Comparison of ENCODE assay signal across 11 mouse cellular contexts in the genomic region with DNA sequence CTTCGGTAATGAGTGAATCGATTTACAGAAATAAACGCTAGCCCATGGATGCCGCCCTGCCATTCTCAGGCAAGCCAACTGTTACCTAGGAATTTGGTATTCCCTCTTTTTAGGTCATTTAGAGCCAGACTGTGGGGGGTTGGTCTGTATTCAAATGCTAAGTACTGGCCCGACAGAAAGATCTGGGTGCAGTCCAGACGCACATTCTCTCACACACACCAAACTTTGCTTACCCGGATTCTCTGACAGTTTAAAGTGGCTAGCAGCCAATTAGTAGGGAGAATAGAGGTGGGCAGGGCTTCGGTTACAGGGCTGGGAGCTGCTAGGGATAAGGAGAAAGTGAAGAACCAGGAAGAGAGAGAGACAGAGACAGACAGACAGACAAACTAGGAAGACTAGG. TPM values are rescaled to one million over a fixed set of nuclear protein-coding genes. Genes with fewer than 3 reads are reported as not detected.
DNase-seq lines count a peak whose midpoint lies in the region; ATAC-seq and TF ChIP-seq lines count a peak whose summit lies in the region.
"Had no signal": no experiment of that assay in that cellular context is flagged by ENCODE, and none has a peak within 500 bp of the region (broad histone marks: within the 10 kb centered on the region; RNA-seq: fewer than 3 reads in every experiment).

No protein-coding gene starts in this region.

- peaks cover 17% of the 10 kb centered on the region for H3K4me1 ChIP-seq in forebrain, embryonic 13.5 days
- H3K4me1 ChIP-seq in forebrain, embryonic 10.5 days, result no peaks in the 10 kb centered on the region
- H3K4me1 ChIP-seq in lung, adult 2 months (ENCODE audit: control insufficient read depth, insufficient read depth, low read length), result no peaks in the 10 kb centered on the region
- H3K4me1 ChIP-seq in cerebellum, adult 2 months (ENCODE audit: control insufficient read depth, insufficient read depth, low read length), result peaks cover 20% of the 10 kb centered on the region
- H3K4me1 ChIP-seq in midbrain, embryonic 16.5 days (ENCODE audit: control insufficient read depth, insufficient read depth, low read length), result peaks cover 3% of the 10 kb centered on the region; the same call in 1 of the 2 replicates

- H3K27ac ChIP-seq in forebrain, embryonic 13.5 days, result no peak overlapping the region
- H3K27ac ChIP-seq in forebrain, embryonic 10.5 days, result no peak overlapping the region
- no peak overlapping the region for H3K27ac ChIP-seq in cerebellum, adult 2 months (ENCODE audit: insufficient read depth, low read length)
- no peak overlapping the region for H3K27ac ChIP-seq in midbrain, embryonic 16.5 days (ENCODE audit: low read length)

- no peak for DNase-seq in forebrain, embryonic 10.5 days (ENCODE audit: extremely low spot score, low spot score)
- peak; percentile 65 for DNase-seq in lung, postnatal 10 days
- DNase-seq in lung, adult 2 months, result no peak
- peak; percentile 35 to 63 for DNase-seq in cerebellum, adult 2 months
- DNase-seq in spleen, postnatal 14 days (ENCODE audit: low spot score in 2 of 2), result no peak
- DNase-seq in layer of hippocampus, adult 9-10 months (ENCODE audit: low spot score), result no peak
- DNase-seq: B cell, adult 2 months; kidney, postnatal 14 days had no signal

- peaks cover 14% of the 10 kb centered on the region for H3K36me3 ChIP-seq in forebrain, embryonic 13.5 days (ENCODE audit: poor library complexity, severe bottlenecking)
- peaks cover 75% of the 10 kb centered on the region for H3K36me3 ChIP-seq in forebrain, embryonic 10.5 days (replicated peaks)
- H3K36me3 ChIP-seq in midbrain, embryonic 16.5 days (ENCODE audit: control insufficient read depth, insufficient read depth, low read length), result peaks cover 3% of the 10 kb centered on the region; the same call in 1 of the 2 replicates

- peak; percentile 85 for ATAC-seq in forebrain, embryonic 13.5 days
- ATAC-seq in midbrain, embryonic 16.5 days, result peak; percentile 70; the same call in 1 of the 2 replicates

- H3K27me3 ChIP-seq in forebrain, embryonic 13.5 days, result no peaks in the 10 kb centered on the region
- no peaks in the 10 kb centered on the region for H3K27me3 ChIP-seq in forebrain, embryonic 10.5 days (ENCODE audit: poor library complexity, severe bottlenecking)
- no peaks in the 10 kb centered on the region for H3K27me3 ChIP-seq in cerebellum, adult 2 months (ENCODE audit: control insufficient read depth, insufficient read depth, low read length)
- H3K27me3 ChIP-seq in midbrain, embryonic 16.5 days (ENCODE audit: control insufficient read depth, insufficient read depth, low read depth, low read length), result no peaks in the 10 kb centered on the region
- H3K27me3 ChIP-seq: megakaryocyte, embryonic 14.5 days had no signal

- 48% methylated on average over 8 of the region's 8 CpGs for WGBS in forebrain, embryonic 13.5 days
- 85% methylated on average over 8 of the region's 8 CpGs for WGBS in forebrain, embryonic 10.5 days
- WGBS in lung, adult 2 months, result 69% methylated on average over 8 of the region's 8 CpGs
- 15% methylated on average over 8 of the region's 8 CpGs for WGBS in cerebellum, adult 2 months
- WGBS in midbrain, embryonic 16.5 days, result 60% methylated on average over 8 of the region's 8 CpGs

- TF ChIP-seq CTCF in lung, adult 2 months (IDR thresholded peaks at IDR 0.05; ENCODE audit: insufficient read depth, low read length), result no peak
- TF ChIP-seq CTCF in cerebellum, adult 2 months (IDR thresholded peaks at IDR 0.05; ENCODE audit: borderline replicate concordance, insufficient read depth, low read depth, low read length), result no peak

- TF ChIP-seq POLR2A in lung, adult 2 months (IDR thresholded peaks at IDR 0.05; ENCODE audit: borderline replicate concordance, extremely low read depth, low read depth, low read length), result no peak
- no peak for TF ChIP-seq POLR2A in cerebellum, adult 2 months (IDR thresholded peaks at IDR 0.05; ENCODE audit: borderline replicate concordance, insufficient read depth, low read length)

- no peak overlapping the region for H3K9ac ChIP-seq in forebrain, embryonic 13.5 days
- H3K9ac ChIP-seq in midbrain, embryonic 16.5 days (ENCODE audit: low read depth, low read length), result no peak overlapping the region

- H3K9me3 ChIP-seq in forebrain, embryonic 13.5 days (replicated peaks), result no peaks in the 10 kb centered on the region
- H3K9me3 ChIP-seq in forebrain, embryonic 10.5 days, result no peaks in the 10 kb centered on the region
- no peaks in the 10 kb centered on the region for H3K9me3 ChIP-seq in midbrain, embryonic 16.5 days (replicated peaks; ENCODE audit: control insufficient read depth, low read length, poor library complexity, severe bottlenecking)

- no peak overlapping the region for H3K4me3 ChIP-seq in forebrain, embryonic 13.5 days
- no peak overlapping the region for H3K4me3 ChIP-seq in forebrain, embryonic 10.5 days
- no peak overlapping the region for H3K4me3 ChIP-seq in lung, adult 2 months (replicated peaks; ENCODE audit: extremely low read depth, low read depth, low read length)
- H3K4me3 ChIP-seq in cerebellum, adult 2 months (replicated peaks; ENCODE audit: insufficient read depth, low read depth, low read length), result no peak overlapping the region
- H3K4me3 ChIP-seq in midbrain, embryonic 16.5 days (ENCODE audit: low read depth, low read length), result no peak overlapping the region

- peak overlapping the region; percentile 28 for H3K4me2 ChIP-seq in forebrain, embryonic 13.5 days
- H3K4me2 ChIP-seq in midbrain, embryonic 16.5 days (ENCODE audit: low read length), result no peak overlapping the region

RNA-seq across cellular contexts. Expression of a gene that starts 55.5 kb away (rescaled TPM):
- polyA plus RNA-seq in forebrain, embryonic 13.5 days (2015; fragmentation: Nextera tagmentation; extraction: Ambion mirVana), result 22.9 and 24.6 TPM in 2 replicates
- polyA plus RNA-seq in forebrain, embryonic 10.5 days (2016; fragmentation: Nextera tagmentation; extraction: Ambion mirVana), result 14.8 TPM in 2 replicates
- 32.4 and 33.0 TPM in 2 replicates for polyA plus RNA-seq in lung, adult 2 months (2012; rRNA removed)
- 75.4 and 79.7 TPM in 2 replicates for polyA plus RNA-seq in cerebellum, adult 2 months (2012; rRNA removed)
- polyA plus RNA-seq in midbrain, embryonic 16.5 days (2015; fragmentation: Nextera tagmentation; extraction: Ambion mirVana), result 27.0 and 31.1 TPM in 2 replicates

Comparison
In these comparisons a context has a peak if more than half of its experiments do, and no peak if none do; other contexts are left out.
1. DNase-seq: peak in lung, postnatal 10 days (single experiment) and cerebellum, adult 2 months (2 of 2); none in forebrain, embryonic 10.5 days (single experiment), lung, adult 2 months (single experiment), spleen, postnatal 14 days (0 of 2) and layer of hippocampus, adult 9-10 months (single experiment).